Mouse (Mus musculus): ENCODE measurements around the gene Plcb2.
A peak's percentile ranks its signal among the peaks of the same experiment; 100 is the strongest.

The Plcb2 gene

DNA sequence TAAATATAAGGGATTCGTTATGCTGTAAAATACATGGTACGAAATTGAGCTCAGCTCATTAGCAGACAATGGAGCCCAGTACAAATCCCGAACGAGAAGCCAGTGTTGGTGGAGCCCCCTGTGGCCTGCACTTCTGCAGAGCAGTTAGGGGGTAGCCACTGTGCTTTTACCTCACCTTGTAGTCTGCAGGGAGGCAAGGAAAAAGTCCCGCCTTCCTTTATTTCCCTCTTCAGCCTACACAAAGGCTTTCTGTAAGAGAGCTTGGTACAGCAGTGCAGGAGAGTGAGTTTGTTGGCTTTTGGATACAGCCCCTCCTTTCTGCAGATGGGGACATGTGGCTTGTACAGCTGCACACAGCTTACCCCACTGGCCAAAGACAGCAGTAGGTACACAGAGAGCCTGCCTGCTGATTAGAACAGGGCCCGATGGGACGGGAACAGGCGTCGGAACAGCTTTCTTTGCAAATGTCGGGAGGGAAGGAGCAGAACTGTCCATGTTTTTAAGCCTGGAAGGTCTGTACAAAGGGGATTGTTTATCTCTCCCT, 21.2 kb upstream of the Plcb2 start:
- peak; percentile 12 for DNase-seq

DNA sequence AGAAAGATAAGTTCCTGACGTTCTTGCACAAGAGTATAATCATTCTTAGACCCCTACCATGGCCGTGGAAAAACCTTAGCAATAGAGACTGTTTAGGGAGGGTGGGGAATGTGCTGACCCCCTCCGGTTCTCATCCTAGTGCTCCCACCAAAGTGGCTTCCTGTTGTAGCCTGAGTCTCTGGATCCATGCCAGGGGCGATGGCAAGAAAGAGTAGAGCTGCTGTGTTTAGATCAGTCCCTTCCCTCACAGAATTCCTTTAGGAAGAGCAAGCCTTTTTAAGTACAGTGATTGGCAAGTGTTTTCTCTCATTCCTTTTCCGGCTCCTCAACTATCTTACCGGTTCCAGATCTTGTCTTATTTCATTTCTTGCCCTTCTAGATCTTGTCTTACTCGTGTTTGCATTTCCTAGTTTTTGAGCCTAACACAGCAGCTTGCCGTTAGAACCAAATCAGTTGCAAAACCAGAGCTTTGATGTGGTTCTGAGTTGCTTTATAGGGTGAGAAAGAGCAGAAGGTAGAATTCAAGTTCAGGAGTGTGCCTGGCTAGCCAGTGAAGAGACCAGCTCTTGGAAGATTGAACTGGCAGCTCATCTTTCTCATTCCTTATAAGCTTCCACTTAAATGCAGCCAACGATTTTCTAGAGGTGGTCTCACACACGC, 19.2 kb upstream of the Plcb2 start:
- DNase-seq: peak; percentile 54

DNA sequence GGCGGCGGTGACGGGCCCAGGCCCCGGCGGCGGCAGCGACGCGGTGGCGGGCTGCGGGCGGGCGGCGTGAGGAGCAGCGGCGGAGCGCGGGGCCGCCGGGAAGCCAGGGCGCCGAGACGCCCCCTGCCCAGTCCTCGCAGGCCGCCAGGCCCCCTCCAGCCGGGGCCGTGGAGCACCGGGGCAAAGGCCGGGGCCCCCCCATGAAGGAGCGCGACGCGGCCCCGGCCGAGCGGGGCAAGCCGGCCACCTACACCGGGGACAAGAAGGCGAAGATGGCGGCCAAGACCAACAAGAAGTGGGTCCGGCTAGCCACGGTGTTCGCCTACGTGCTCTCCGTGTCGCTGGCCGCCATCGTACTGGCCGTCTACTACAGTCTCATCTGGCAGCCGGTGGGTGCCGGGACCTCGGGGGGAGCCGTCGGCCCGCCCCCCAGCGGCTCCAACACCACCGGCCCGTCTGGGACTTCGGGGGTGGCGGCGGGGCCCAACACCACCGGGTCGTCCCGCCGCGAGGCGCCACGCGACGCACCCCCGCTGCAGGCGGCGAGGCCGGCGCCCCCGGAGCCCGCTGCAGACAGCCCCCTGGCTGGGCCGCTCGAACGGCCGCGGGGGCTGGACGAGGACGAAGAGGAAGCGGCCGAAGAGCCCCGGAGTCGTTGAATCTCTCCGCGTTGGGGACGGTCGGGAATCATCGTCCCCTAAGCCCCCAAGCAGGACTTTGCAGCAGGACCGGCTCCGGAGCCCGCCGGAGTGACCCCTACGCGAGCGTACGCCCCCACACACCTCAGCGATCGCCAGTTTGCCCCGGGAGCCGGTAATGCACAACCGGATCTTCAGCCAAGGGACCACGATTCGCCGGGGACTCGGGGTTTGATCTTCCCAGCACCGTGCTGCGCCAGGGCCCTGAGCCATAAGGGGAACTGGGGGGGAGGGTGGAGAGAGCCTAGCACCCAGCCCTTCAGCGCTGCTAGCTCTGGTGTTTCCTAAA, 18.0 kb upstream of the Plcb2 start:
- DNase-seq: peak; percentile 66

DNA sequence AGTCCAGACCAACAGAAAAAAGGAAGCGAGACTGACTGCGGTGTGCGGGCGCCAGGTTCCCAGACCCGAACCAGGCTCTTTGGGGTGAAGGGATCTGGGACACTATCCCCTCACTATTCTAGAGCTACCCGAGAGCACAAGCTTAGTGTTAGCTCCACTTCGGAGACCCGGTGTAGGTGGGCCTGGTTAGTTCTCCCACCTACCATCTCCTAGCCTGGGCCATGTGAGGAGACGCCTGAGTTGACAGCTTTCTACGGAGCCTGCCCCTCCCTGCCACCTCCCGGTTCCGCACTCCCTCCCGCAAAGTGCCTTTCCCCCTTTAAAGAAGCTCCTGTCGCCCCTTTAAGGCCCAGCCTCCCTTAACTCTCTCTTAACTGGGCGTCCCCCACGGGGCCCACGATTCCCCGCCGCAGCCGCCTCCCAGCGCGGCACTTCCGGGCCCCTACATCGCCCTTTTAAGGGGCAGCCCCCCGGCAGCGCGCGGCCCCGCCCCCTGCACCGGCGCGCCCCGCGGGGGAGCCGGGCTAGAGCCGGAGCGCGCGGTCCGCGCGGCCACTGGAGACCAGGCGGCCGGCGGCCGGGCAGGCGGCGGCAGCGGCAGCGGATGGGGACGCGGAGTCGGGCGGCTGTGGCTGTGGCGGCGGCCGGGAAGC, 17.1 kb upstream of the Plcb2 start, which contains the start of gene Inafm2:
TSS of gene Inafm2 (plus strand) at position 527 of the 653 bp plus-strand sequence.
- peak; percentile 95 for DNase-seq

DNA sequence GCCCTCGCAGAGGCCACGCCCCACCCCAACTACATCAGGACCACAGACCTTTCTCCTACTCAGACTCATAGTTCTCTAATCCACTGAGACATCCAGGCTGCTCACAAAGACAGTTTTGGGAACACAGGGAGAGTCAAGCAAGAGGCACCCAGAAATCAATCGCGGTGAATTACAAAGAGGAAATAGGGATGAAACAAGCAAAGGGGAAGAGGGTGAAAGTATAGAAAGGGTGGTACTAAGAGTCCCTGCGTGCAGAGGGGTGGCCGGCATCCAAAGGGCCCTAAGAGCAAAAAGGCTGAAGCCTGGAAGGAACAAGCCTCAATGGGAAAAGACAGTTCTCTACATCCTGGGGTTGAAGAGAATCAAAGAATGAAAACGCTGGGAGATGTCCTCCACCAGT, 16.4 kb upstream of the Plcb2 start:
- no peak for DNase-seq

DNA sequence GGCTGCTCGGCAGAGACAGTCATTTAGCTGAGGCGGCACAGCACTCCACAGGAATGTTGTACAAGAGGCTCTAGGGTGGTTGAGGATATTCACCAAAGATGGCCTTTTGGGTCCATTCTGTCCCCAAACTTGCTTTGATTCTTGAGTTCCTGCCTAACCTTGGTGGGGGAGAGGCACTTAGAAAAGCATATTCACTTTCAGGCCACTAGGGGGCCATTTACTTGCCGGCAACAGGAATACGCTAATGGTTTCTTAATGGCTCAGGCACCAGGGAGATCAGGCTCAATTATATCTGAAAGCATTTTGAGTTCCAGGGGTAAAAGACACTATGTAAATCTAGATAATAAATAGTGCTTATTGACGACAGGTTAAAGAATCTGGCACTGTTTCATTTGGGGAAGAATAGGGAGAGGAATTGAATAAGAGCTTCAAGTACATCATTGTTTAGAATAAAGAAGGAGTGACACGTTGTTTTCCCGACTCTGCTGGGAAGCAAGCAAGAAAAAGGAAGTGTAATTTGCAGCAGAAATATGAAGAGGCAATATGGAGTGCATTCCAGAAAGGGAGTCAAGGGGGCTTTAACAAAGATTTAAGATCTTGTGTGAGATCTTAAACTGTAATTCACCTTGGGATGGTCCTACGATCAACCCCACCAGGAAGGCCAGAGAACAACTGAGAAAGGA, 15.2 kb upstream of the Plcb2 start:
- DNase-seq: peak; percentile 48

DNA sequence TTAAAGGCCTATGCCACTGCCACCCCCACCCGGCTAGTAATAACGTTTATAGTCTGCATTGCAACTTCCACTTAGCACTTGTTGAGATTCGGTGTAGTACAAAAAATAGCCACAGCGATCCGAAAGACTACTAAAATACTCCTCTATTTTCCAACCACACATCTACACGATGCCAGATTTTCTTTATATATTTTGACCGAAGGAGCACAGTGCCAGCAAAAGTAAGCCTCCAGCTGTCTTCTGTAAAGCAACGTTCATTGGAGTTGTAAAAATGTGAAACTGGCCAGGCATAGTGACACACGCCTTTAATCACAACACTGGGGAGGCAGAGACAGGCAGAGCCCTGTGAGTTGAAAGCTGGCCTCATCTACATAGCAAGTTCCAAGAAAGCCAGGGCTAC, 12.9 kb upstream of the Plcb2 start:
- no peak for DNase-seq

DNA sequence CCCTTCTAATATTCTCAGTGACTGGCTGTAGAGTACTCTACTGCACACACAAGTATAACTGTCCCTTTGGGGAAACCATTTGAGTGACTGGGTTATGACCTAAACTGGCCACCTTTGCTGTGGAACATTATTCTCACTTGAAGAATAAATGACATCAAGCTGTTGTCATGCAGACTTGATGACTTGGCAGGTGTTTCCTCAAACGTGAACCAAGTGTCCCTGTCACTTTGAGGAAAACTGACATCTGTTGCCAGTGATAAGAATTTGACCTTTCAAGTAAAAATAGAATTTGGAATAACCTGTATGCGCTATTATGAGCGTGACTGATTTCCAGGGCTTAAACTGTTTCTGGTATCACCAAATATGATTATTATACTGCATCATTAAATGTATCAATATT, 12.1 kb upstream of the Plcb2 start:
- no peak for DNase-seq

DNA sequence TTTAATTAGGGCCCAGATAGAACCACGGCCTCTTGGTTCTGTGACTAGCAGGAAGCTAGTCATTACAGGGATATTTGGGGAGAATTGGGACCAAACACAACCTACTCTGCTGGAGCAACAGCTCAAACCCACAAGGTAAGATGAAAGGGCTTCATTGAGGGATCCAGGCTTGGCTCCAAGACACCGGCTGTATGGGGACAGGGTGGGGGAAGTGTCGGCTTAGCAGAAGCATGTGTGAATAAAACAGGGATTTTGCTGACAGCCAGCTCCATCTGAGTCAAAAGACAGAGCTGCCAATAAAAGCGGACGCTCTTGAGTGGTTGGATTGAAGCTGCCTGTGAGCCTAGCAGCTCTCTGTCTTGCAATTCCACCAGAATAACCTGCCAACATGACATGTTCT, 5.1 kb upstream of the Plcb2 start:
- DNase-seq: no peak

DNA sequence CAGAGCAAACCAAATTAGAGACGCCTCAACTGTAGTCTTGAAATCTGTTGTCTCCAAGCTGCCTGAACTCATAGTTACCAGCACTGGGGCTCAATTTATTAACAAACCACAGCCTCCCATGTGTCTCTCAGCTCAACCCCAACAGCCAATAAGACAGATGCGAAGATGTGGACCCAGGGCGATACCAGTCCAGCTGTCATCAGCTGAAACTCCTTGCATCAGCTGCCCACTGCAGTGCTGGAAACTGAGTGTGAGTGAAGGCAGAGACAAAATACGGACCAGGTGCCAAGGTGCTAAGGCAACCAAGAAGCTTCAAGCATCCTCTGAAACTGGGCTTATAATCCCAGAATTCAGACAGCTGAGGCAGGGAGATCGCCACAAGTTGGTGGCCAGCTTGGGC, 3.7 kb upstream of the Plcb2 start:
- no peak for DNase-seq

DNA sequence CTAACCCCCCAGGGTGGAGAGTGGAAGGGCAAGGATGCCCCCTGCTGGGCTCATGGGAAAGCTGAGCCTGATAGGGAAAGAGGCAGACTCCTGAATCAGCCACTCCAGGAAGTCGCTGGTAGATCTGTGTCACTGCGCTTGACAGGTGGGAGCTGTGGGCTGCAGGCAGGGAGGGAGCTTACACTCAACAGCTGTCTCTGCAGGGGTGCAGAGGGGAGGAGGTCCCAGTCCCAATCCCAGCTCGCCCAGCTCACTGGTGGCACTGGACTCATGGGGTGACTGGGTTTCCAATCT, 2.3 kb upstream of the Plcb2 start:
- no peak for DNase-seq

DNA sequence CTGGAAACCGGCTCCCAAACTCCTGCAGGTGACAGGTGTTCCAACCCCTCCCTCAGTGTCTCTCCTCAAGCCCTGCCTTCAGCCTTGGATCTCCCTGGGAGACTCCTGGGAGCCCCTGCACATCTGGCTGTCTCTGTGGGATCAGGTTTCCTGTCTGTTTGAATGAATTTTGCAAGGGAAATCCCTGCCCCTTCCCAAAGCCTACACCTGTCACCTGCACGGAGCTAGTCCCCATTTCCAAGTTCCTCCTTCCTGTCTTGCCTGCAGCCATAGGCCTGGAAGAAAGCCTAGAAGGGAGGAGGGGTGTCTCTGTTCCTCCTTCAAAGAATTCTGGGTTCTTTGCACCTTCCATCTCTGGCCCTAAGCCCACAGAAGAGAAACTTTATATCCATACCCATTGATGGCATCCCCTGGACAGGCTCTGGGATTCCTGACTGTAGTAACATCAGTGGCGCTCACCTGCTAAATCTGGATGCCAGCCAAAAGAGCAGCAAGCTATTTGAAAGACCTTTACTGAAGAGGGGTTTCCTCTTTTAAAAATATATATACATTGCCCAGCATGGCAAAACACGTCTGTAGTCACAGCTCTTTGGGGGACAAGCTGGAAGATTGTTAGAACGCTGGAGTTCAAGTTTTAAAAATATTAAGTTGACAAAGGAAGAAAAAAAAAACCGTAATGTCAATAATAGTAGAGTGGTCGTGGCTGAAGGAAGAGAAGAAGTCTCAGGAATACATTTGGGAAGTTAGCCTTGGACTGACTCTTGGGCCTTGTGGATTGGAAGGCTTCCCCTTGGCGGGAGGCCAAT, 1.8 kb upstream of the Plcb2 start:
- no peak for DNase-seq

DNA sequence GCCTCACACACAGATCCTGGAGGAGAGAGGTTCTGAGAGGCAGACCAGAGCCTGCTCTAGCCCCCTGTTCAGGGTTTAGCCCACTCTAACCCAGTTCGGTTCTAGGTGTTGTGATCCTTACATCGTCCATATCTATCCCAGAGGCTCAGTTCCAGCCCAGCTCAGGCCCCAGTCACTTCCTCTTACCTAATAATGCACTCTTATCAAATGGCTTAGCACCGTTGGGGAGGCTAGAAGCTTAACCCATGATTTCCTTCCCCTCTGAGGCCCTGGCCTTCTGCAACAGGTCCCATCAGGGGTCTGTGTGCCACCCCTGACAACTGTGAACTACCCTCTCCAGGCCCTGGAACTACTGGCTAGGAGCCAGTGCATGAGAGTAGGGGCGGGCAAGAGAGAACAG, 956 bp upstream of the Plcb2 start:
- DNase-seq: no peak

DNA sequence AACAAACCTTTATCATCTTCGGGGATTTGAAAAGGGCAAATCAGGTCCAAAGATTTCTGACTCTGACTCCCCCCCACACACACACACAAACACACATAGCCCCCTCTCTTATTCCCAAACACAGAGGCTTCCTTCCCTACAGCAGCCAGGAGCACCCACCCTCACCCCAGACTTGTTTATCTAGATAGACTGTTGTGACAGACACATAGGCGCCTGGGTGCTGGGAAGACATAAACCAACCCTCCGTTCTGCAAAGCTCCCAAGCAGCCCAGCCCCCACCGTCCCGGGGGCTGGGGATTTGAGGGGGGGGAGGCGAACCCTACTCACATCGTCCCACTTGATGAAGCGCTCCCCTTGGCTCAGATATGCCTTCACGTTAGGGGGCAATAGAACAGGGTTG, 327 bp downstream of the Plcb2 start:
- DNase-seq: no peak

DNA sequence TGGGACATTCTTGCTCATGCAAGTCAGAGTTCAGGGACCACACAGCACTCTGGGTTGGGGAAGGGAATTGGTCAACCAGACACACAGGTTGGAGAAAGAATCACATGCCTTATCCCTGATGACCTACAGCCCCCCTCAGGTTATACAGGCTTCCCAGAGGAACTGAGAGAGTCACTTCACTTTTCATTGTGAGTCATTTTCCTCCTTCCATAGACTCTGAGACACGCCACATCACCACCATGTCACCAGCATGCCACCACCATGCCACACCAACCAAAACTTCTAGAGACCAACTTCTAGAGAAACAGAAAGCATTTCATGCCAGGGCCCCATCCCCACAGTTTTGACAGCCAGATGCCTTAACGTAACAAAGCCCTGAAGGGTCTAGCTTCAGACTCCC, 1.4 kb downstream of the Plcb2 start:
- DNase-seq: no peak

DNA sequence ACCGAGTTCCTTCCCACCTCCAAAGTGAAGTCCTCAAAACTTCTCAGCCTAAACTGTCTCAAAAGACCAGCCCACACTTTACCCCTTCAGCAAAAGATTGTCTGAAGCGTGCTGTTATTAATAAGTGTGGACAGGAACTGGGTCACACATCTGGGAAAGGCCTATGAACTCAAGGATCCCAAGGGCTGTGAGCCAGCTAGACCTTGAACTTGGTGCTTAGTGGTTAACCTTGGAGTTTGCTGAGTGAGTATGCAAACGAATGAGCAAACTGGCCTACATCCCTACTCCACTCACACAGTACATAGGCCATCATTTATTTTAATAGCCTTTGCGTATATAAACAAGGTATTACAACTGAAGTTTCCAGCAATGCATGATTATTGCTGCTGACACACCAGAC, 2.7 kb downstream of the Plcb2 start:
- DNase-seq: no peak

DNA sequence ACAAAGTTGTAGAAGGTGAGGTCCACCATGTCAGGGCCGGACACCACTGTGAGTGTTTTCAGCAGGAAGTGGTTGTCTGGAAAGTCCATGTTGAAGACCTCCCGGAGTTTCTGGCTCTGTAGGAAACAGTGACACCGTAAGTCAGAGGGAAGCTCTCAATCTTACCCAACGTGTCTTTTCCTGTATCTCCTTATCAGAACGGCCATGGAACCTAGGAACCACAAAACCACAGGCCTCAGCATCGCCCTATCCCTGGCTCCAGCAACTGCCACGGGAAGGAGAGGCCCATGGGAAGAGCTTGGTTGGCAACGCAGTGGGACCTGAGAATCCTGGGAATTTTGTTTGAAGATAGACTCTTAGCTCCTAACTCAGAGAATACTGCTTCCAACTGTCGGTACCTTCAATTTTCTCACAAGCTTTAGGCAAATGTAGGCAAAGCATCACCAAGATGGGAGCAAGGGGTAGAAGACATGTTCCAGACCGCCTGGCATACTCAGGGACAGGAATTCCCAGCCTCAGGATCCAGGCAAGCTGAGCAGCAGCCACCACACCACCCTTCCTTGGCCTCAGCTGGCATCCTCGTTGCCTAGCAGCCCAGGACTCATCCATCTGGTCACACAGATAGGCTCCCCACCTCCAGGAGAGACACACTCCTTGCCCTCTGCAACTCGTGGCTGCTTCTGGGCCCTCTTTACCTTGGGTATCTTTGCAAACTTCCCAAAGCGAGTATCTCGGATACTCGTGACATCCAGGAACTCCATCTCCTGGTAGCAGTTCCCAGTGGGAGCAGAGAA, 4.3 kb downstream of the Plcb2 start:
- DNase-seq: no peak

DNA sequence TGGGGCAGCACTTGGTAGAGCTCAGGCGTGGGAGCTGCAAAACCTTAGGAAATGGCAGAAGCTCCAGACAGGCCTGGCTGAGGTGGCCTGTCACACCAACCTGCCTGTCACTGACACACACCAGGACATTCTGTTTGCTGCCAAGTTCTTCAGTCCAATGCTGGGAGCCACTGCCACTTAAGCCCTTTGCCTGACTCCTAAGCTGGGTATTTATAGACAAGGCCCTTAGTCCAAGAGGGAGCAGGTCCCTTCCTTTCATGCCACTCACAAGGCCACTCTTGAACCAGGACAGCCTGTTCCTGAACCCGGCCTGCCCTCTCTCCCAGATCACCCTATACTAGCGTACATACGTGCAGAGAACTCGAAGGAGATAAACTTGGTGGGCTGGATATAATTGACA, 11.6 kb downstream of the Plcb2 start:
- no peak for DNase-seq

DNA sequence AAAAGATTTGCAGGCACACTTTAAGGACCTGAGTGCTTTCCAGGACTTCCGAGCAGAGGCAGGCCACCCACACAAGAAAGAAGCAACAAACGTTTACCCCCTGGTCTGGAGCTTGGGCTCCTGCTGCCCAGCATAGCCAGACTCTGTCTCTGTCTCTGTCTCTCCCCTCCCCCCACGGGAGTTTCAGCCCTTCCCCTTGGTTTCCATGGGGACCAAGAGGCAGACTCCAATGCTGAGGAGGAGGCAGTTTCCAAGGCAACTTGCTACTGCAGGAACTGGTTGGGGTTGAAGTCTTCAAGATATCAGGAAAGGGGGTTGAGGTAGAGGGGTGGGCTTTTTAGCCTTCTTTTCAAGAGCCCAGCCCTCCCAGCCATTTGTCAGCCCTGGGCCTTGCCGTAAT, 14.0 kb downstream of the Plcb2 start:
- no peak for DNase-seq

DNA sequence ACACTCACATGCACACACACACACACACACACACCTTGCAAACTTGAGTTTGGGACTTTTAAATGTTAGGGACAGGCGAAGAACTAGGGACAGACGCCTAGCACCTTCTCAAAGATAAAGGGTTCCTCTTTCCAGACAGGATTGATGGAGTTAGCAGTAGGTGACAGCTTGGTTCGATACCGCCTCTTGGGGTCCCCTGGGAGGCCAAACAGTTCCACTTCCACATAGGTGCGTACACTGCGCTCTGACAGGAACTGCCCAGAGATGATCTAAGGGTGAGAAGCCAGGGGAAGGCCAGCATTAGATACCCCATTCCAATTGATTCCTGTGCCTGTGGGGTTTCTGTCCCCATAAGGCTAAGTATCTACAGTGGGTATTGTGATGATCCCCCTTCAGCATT, 14.6 kb downstream of the Plcb2 start:
- no peak for DNase-seq

DNA sequence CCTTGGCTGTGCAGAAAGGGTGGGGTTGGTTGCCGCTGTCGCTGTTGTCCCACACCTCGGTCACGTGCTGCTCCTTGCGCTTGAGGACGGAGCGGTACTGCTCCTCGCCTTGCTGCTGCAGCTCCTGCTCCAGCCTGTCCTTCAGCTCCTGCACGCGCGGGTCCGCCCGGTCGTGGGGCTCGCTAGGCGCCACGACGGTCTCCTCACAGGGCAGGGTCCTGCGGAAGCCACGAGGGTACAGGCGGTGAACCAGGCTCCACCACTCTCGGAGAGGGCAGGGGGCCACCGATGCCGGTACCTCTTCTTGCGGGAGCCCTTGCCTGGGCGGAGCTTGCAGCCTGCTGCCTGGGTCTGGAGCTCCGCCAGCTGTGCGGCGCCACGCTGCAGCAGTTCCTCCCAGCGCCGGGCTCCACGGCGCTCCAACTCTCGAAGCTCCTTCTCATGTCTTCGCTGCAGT, 17.2 kb downstream of the Plcb2 start:
- no peak for DNase-seq

Measured in cerebellum, adult 11-12 months (tissue).